Mouse (Mus musculus) midbrain, embryonic 14.5 days (tissue): ENCODE measurements around the gene Ctdsp2. TPM values are rescaled to one million over a fixed set of nuclear protein-coding genes. Genes with fewer than 3 reads are reported as not detected.

Experiments used
- ATAC-seq: fragments of 200-750 bp; cut with Nextera tagmentation; 2 replicates; pipeline ENCODE4 v1.8.0; 2017; ENCODE audit warnings: moderate number of reproducible peaks, moderate library complexity; ENCODE audit not compliant: low FRiP score, low TSS enrichment
- DNase-seq: peaks from one replicate; pipeline ENCODE4 v3.0.0-alpha.2; 2015
- H3K27ac ChIP-seq: fragments of 300-500 bp; sonication (generic); replicated peaks from 2 replicates; pipeline ENCODE4 v1.5.1; 2014; ENCODE audit warnings: mild to moderate bottlenecking, low read depth, low read length, moderate library complexity
- H3K27me3 ChIP-seq: fragments of 300-500 bp; sonication (generic); 2 replicates; pipeline ENCODE4 v1.6.1; 2014; ENCODE audit warnings: low read length, control low read depth, mixed read lengths; ENCODE audit not compliant: control insufficient read depth, insufficient read depth
- H3K36me3 ChIP-seq: fragments of 300-500 bp; sonication (generic); 2 replicates; pipeline ENCODE4 v1.6.1; 2014; ENCODE audit warnings: low read length, control low read depth; ENCODE audit not compliant: control insufficient read depth, insufficient read depth
- H3K4me1 ChIP-seq: fragments of 300-500 bp; sonication (generic); 2 replicates; pipeline ENCODE4 v1.6.1; 2014; ENCODE audit warnings: mild to moderate bottlenecking, antibody characterized with exemption, low read length, control low read depth; ENCODE audit not compliant: control insufficient read depth, insufficient read depth
- H3K4me2 ChIP-seq: fragments of 300-500 bp; sonication (generic); 2 replicates; pipeline ENCODE4 v1.6.1; 2014; ENCODE audit warnings: mild to moderate bottlenecking, low read length, moderate library complexity
- H3K4me3 ChIP-seq: fragments of 300-500 bp; sonication (generic); replicated peaks from 2 replicates; pipeline ENCODE4 v1.5.1; 2014; ENCODE audit warnings: low read depth, low read length
- H3K9ac ChIP-seq: fragments of 300-500 bp; sonication (generic); replicated peaks from 2 replicates; pipeline ENCODE4 v1.6.1; 2014; ENCODE audit warnings: mild to moderate bottlenecking, low read length, moderate library complexity
- H3K9me3 ChIP-seq: fragments of 300-500 bp; sonication (generic); 2 replicates; pipeline ENCODE4 v1.6.1; 2016; ENCODE audit warnings: low read length, control low read depth, mixed read lengths; ENCODE audit not compliant: control insufficient read depth
- WGBS: fragments of 180-500 bp; shearing (Covaris S2); extraction: QIAGEN DNeasy Blood & Tissue Kit; methylation state at CpG from one replicate; pipeline ENCODE4 v1.1.7; 2014; 5-methylcytosine and 5-hydroxymethylcytosine counted together
- polyA plus RNA-seq: library from polyadenylated mRNA; unstranded; fragments of >200 nt; fragmentation: Nextera tagmentation; extraction: Ambion mirVana; gene quantifications from 2 replicates; pipeline ENCODE4 v1.2.1, GENCODE M21; 2014

The Ctdsp2 gene
- polyA plus RNA-seq, 1 experiment from 2014 or later: 26.2 TPM

GRCm38 (mm10) chr10:126972988-126973387 is 5.5 kb upstream of the Ctdsp2 start:
- no peaks in the 10 kb centered on the region for H3K36me3 ChIP-seq
- H3K27me3 ChIP-seq: peaks cover 5% of the 10 kb centered on the region; the same call in 1 of the 2 replicates
- ATAC-seq (no peak), DNase-seq (no peak)
- 31% methylated on average over 7 of the region's 7 CpGs for WGBS
- H3K4me1 ChIP-seq: peaks cover 7% of the 10 kb centered on the region
- no peak overlapping the region for H3K4me3 ChIP-seq
- no peak overlapping the region for H3K27ac ChIP-seq
- H3K9me3 ChIP-seq: no peaks in the 10 kb centered on the region
- H3K9ac ChIP-seq: no peak overlapping the region
- H3K4me2 ChIP-seq: no peak overlapping the region

GRCm38 (mm10) chr10:126975706-126976105 is 2.8 kb upstream of the Ctdsp2 start:
- no peak overlapping the region for H3K4me2 ChIP-seq
- DNase-seq (no peak), ATAC-seq (no peak)
- H3K9ac ChIP-seq: no peak overlapping the region
- H3K27me3 ChIP-seq: peaks cover 5% of the 10 kb centered on the region; the same call in 1 of the 2 replicates
- H3K36me3 ChIP-seq: no peaks in the 10 kb centered on the region
- H3K9me3 ChIP-seq: no peaks in the 10 kb centered on the region
- no peak overlapping the region for H3K4me3 ChIP-seq
- no peak overlapping the region for H3K27ac ChIP-seq
- 86% methylated on average over 6 of the region's 6 CpGs for WGBS
- H3K4me1 ChIP-seq: peaks cover 13% of the 10 kb centered on the region

- ATAC-seq: no peak
These were observed 1.4 kb upstream of the Ctdsp2 start for GRCm38 (mm10) chr10:126977076-126977475.

GRCm38 (mm10) chr10:126979121-126979635 is 661 bp downstream of the Ctdsp2 start:
- H3K9ac ChIP-seq: peak overlapping the region; percentile 82
- ATAC-seq (peak; percentile 28), DNase-seq (peak; percentile 64)
- under 1% methylated on average over 46 of the region's 62 CpGs for WGBS
- no peaks in the 10 kb centered on the region for H3K9me3 ChIP-seq
- peak overlapping the region; percentile 89 for H3K4me2 ChIP-seq
- no peaks in the 10 kb centered on the region; the same call in 1 of the 2 replicates for H3K27me3 ChIP-seq
- H3K36me3 ChIP-seq: no peaks in the 10 kb centered on the region
- peak overlapping the region; percentile 95 for H3K4me3 ChIP-seq
- H3K4me1 ChIP-seq: peaks cover 42% of the 10 kb centered on the region
- H3K27ac ChIP-seq: peak overlapping the region; percentile 99

More at GRCm38 (mm10) chr10:126977076-126977475, 1.4 kb upstream of the Ctdsp2 start:
- Histone ChIP-seq H3K36me3 (no peaks in the 10 kb centered on the region), H3K9me3 (no peaks in the 10 kb centered on the region), H3K4me3 (no peak overlapping the region), H3K9ac (no peak overlapping the region), H3K27ac (no peak overlapping the region), H3K27me3 (peaks cover 5% of the 10 kb centered on the region; the same call in 1 of the 2 replicates), H3K4me1 (peaks cover 22% of the 10 kb centered on the region), H3K4me2 (no peak overlapping the region)
- no peak for DNase-seq
- WGBS: 21% methylated on average over 4 of the region's 4 CpGs

GRCm38 (mm10) chr10:126979636-126980151 is 1.2 kb downstream of the Ctdsp2 start:
- no peaks in the 10 kb centered on the region for H3K9me3 ChIP-seq
- peak overlapping the region; percentile 99 for H3K27ac ChIP-seq
- peak; percentile 74 for DNase-seq
- peak overlapping the region; percentile 82 for H3K9ac ChIP-seq
- H3K27me3 ChIP-seq: no peaks in the 10 kb centered on the region; the same call in 1 of the 2 replicates
- under 1% methylated on average over 51 of the region's 57 CpGs for WGBS
- H3K4me3 ChIP-seq: peak overlapping the region; percentile 95
- no peaks in the 10 kb centered on the region for H3K36me3 ChIP-seq
- peak; percentile 9; the same call in 1 of the 2 replicates for ATAC-seq
- H3K4me1 ChIP-seq: peaks cover 47% of the 10 kb centered on the region
- peak overlapping the region; percentile 89 for H3K4me2 ChIP-seq

- Histone ChIP-seq H3K27me3 (no peaks in the 10 kb centered on the region; the same call in 1 of the 2 replicates), H3K27ac (peak overlapping the region; percentile 99), H3K9me3 (no peaks in the 10 kb centered on the region), H3K36me3 (no peaks in the 10 kb centered on the region), H3K4me3 (peak overlapping the region; percentile 95), H3K4me2 (peak overlapping the region; percentile 89), H3K4me1 (peaks cover 52% of the 10 kb centered on the region), H3K9ac (peak overlapping the region; percentile 82)
- under 1% methylated on average over 16 of the region's 16 CpGs for WGBS
- DNase-seq: peak; percentile 68
- 0 out of 2 replicates have a peak, but pooled peaks have one; percentile 0 for ATAC-seq
These were observed 1.9 kb downstream of the Ctdsp2 start for GRCm38 (mm10) chr10:126980221-126980932.

GRCm38 (mm10) chr10:126980933-126981530 is 2.5 kb downstream of the Ctdsp2 start:
- ATAC-seq (no peak), DNase-seq (peak; percentile 49)
- Histone ChIP-seq H3K36me3 (no peaks in the 10 kb centered on the region), H3K27ac (peak overlapping the region; percentile 99), H3K4me2 (peak overlapping the region; percentile 89), H3K27me3 (no peaks in the 10 kb centered on the region), H3K9me3 (no peaks in the 10 kb centered on the region), H3K9ac (peak overlapping the region; percentile 82), H3K4me1 (peaks cover 52% of the 10 kb centered on the region), H3K4me3 (peak overlapping the region; percentile 95)
- 2% methylated on average over 11 of the region's 11 CpGs for WGBS

GRCm38 (mm10) chr10:126981746-126982145 is 3.2 kb downstream of the Ctdsp2 start:
- no peak overlapping the region for H3K4me3 ChIP-seq

More at GRCm38 (mm10) chr10:126981746-126982145, 3.2 kb downstream of the Ctdsp2 start:
- no peaks in the 10 kb centered on the region for H3K9me3 ChIP-seq
- H3K4me2 ChIP-seq: peak overlapping the region; percentile 89
- WGBS: 74% methylated on average over 3 of the region's 3 CpGs
- no peak overlapping the region for H3K27ac ChIP-seq
- no peak overlapping the region for H3K9ac ChIP-seq
- H3K27me3 ChIP-seq: no peaks in the 10 kb centered on the region
- H3K4me1 ChIP-seq: peaks cover 57% of the 10 kb centered on the region
- no peaks in the 10 kb centered on the region for H3K36me3 ChIP-seq
- DNase-seq: no peak
- ATAC-seq: no peak
